Mouse (Mus musculus): Measurements from ENCODE around the gene Prkch. TPM values are rescaled to one million over a fixed set of nuclear protein-coding genes. Genes with fewer than 3 reads are reported as not detected.
A peak's percentile ranks its signal among the peaks of the same experiment; 100 is the strongest.

Gene Prkch
- polyA plus RNA-seq, 1 experiment from 2014 or later, result 7.7 TPM

DNA sequence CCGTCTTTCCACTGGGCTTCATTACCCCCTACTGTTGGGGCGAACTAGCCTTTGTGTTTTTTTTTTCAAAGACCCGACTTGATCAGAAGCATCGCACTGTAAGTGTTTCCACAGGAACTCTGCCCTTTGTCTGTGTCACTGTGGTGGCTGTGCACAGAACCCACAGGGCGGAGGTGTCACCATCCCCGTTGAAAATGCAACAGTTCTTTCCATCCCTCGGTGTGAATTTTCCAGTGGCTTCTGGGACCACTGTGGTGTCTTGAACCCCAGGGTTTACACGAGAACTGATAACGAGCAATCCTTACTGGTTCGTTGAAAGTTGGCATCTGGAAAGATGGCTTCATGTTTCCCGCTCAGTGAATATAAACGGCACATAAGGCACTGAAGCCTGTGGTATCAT is 20.2 kb downstream of the Prkch start:
- Histone ChIP-seq H3K4me3 (replicated peaks) (no peak overlapping the region), H3K9me3 (no peaks in the 10 kb centered on the region), H3K4me2 (replicated peaks) (no peak overlapping the region), H3K9ac (no peak overlapping the region), H3K4me1 (replicated peaks) (0 out of 2 replicates have a peak, but pooled peaks cover 4% of the 10 kb centered on the region), H3K27ac (no peak overlapping the region), H3K27me3 (replicated peaks) (no peaks in the 10 kb centered on the region), H3K36me3 (no peaks in the 10 kb centered on the region)
- ATAC-seq, result no peak
- 74% methylated on average over 12 of the region's 12 CpGs for WGBS

DNA sequence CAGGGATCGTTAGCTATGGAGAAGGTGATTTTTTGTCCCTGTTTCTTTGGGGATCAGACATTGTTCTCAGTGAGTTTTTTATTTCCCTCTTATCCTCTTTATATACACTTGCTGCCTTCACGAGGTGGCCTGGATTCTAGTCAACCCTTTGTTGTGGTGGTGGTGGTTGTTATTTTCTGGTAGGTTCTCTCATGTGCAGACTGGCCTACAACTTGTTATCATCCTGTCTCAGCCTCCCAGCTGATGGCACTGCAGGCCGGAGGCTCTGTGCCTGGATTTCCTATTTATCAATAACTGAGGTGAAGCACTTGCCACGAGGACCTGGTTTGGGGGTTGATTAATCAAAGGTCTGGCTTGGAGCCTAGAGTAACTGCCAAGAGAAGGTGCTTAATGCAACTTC is 20.6 kb downstream of the Prkch start:
- no peaks in the 10 kb centered on the region for H3K36me3 ChIP-seq
- H3K27ac ChIP-seq, result no peak overlapping the region
- 73% methylated on average over 4 of the region's 4 CpGs for WGBS
- H3K9ac ChIP-seq, result no peak overlapping the region
- no peak overlapping the region for H3K4me3 ChIP-seq (replicated peaks)
- H3K27me3 ChIP-seq (replicated peaks), result no peaks in the 10 kb centered on the region
- no peaks in the 10 kb centered on the region for H3K9me3 ChIP-seq
- H3K4me1 ChIP-seq (replicated peaks), result 0 out of 2 replicates have a peak, but pooled peaks cover 4% of the 10 kb centered on the region
- ATAC-seq, result no peak
- H3K4me2 ChIP-seq (replicated peaks), result no peak overlapping the region

DNA sequence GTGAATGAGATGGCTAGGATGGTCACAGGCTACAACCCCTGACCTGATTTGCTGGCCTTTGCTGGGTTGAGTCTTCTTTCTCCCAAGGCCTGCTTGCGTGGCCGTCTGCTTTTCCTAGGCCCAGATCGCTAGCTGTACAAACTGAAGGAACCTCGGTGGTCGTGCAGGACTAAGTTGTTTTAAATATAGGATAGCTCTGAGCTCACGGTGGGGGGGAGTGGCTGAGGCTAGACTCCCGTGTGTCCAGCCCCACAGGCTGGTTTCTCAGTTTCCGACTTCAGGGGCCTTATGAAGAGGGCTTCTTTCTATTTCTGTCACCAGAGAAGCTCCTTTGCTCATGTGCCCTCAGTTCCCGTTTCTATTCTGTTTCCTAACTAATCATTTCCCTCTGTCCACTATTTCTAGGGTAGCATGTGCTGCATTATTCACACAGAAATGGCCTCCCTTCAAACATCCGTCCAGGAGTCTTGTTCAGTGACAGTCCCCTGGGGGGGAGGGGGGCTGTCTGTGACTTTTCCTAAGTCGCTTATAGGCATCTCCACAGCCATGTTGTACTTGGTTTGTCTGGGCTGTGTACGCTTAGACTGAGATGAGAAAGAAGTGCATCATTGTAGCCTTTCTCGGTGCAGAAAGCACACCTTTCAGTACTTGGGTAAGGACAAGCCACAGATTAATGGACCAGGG is 22.9 kb downstream of the Prkch start:
- ATAC-seq, result no peak
- WGBS, result 52% methylated on average over 13 of the region's 13 CpGs
- H3K9me3 ChIP-seq, result no peaks in the 10 kb centered on the region
- no peak overlapping the region for H3K27ac ChIP-seq
- no peak overlapping the region for H3K4me2 ChIP-seq (replicated peaks)
- H3K4me3 ChIP-seq (replicated peaks), result no peak overlapping the region
- no peaks in the 10 kb centered on the region for H3K27me3 ChIP-seq (replicated peaks)
- H3K4me1 ChIP-seq (replicated peaks), result 0 out of 2 replicates have a peak, but pooled peaks cover 4% of the 10 kb centered on the region
- H3K9ac ChIP-seq, result no peak overlapping the region
- no peaks in the 10 kb centered on the region for H3K36me3 ChIP-seq

DNA sequence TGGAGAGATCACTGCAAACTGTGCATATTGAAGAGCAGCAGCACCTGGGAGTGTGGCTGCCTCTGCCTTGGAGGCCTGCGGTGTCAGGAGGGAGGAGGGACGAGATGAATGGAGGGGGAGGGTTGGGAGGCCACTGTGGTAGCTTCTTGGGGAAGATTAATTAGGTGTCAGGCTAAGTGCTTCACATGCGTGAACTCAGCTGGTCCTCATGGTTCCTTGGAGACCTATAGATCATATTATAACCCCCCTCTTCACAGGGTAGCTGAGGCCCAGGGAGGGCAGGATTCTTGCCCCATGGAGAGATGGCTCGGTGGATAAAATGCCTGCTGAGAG is 23.4 kb downstream of the Prkch start:
- Histone ChIP-seq H3K36me3 (no peaks in the 10 kb centered on the region), H3K27me3 (replicated peaks) (no peaks in the 10 kb centered on the region), H3K4me1 (replicated peaks) (0 out of 2 replicates have a peak, but pooled peaks cover 4% of the 10 kb centered on the region), H3K27ac (no peak overlapping the region), H3K9ac (no peak overlapping the region), H3K4me2 (replicated peaks) (no peak overlapping the region), H3K4me3 (replicated peaks) (no peak overlapping the region), H3K9me3 (no peaks in the 10 kb centered on the region)
- WGBS, result 19% methylated on average over 4 of the region's 4 CpGs
- ATAC-seq, result no peak

DNA sequence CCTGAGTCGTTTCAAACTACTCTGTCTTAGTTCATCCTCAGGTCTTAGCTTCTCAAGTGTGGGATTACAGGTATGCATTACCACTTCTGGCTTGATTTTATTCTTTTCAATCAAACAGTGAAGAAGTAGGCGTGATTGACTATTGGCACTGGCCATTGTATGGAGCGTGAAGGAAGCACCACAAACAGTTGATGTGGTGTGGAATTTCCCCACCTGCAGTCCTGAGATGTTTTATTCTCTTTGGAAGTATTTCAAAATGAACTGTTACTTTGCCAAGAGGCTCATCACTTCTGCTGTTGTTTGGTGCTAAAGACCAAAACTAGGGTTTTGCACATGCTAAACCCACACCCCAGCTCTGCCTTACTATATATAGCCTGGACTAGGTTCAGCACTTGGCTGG is 24.7 kb downstream of the Prkch start:
- WGBS, result 85% methylated on average over 3 of the region's 3 CpGs
- no peak for ATAC-seq

DNA sequence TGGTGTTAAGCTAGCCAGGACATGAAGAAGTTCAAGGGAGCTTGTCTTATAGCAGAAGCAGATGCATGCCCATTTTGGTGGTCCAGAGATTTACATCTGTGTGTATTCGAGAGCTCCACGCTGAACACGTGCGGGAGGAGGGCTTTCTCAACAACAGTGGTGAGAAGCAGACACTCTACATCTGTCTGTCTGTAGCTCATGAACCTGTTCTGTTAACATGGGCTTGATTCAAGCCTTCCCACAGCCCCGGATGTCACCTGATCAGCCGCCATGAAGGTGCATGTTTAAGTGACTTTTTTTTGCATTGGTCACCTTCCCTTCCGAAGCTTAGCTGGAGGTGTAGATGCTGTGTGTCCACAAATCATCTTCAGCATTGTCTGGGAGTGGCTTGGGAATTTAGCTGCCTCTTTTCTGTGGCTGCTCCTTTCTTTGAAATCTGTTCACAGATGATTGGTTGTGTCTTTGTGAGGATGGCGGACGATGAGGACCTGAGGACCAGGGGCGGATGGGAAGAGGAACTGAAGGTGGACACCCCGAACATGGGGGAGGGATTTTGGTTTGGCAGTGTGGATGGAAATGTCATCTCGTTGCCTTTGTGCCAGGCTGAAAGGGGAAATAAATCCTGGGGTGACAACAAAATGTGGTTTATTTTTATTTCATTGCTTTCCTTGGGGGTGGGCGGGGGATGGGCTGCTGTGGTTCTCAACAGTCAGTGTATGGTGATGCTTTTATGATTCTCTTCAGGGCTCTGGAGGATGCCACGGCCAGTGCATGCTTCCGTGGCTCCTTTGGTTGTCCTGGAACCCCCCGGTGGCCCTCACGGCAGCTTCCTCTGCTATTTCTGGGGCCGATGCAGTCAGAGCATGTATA is 25.3 kb downstream of the Prkch start:
- no peaks in the 10 kb centered on the region for H3K36me3 ChIP-seq
- ATAC-seq, result no peak
- WGBS, result 77% methylated on average over 18 of the region's 18 CpGs
- no peak overlapping the region for H3K27ac ChIP-seq
- H3K9me3 ChIP-seq, result no peaks in the 10 kb centered on the region
- no peak overlapping the region for H3K4me2 ChIP-seq (replicated peaks)
- H3K27me3 ChIP-seq (replicated peaks), result no peaks in the 10 kb centered on the region
- H3K4me3 ChIP-seq (replicated peaks), result no peak overlapping the region
- H3K9ac ChIP-seq, result no peak overlapping the region
- H3K4me1 ChIP-seq (replicated peaks), result 0 out of 2 replicates have a peak, but pooled peaks cover 4% of the 10 kb centered on the region

More for the DNA sequence above, 24.7 kb downstream of the Prkch start:
- Histone ChIP-seq H3K27ac (no peak overlapping the region), H3K4me1 (replicated peaks) (0 out of 2 replicates have a peak, but pooled peaks cover 4% of the 10 kb centered on the region), H3K27me3 (replicated peaks) (no peaks in the 10 kb centered on the region), H3K4me2 (replicated peaks) (no peak overlapping the region), H3K9me3 (no peaks in the 10 kb centered on the region), H3K9ac (no peak overlapping the region), H3K36me3 (no peaks in the 10 kb centered on the region), H3K4me3 (replicated peaks) (no peak overlapping the region)

DNA sequence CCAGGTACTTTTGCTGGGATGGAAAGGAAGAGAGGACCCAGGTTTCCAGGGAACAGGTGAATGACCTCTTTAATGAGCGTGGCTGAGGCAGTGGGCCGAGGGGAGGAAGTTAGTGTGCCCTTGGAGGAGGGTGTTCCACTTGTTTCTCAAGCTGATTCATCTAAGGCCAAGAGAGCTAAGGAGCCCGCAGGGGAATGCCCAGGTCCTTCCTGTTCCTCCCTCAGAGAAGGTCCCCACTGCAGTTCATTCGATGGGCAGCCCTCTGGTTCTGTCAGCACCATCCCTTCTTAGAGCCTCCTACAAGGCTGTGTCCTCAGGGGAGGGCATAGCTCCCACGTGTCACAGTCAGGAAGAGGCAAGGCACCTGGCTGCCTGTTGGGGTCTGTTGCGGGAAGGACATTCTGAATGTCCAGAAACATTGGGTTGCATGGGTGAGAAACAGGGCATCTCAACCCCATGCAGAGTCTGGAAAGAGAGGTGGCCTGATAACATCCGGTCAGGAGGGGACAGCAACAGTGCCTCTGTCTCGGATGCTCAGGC is 26.3 kb downstream of the Prkch start:
- H3K9me3 ChIP-seq, result no peaks in the 10 kb centered on the region
- 80% methylated on average over 8 of the region's 8 CpGs for WGBS
- ATAC-seq, result no peak
- H3K27ac ChIP-seq, result no peak overlapping the region
- H3K4me2 ChIP-seq (replicated peaks), result no peak overlapping the region
- H3K4me3 ChIP-seq (replicated peaks), result no peak overlapping the region
- H3K36me3 ChIP-seq, result no peaks in the 10 kb centered on the region
- no peaks in the 10 kb centered on the region for H3K27me3 ChIP-seq (replicated peaks)
- 0 out of 2 replicates have a peak, but pooled peaks cover 4% of the 10 kb centered on the region for H3K4me1 ChIP-seq (replicated peaks)
- H3K9ac ChIP-seq, result no peak overlapping the region

DNA sequence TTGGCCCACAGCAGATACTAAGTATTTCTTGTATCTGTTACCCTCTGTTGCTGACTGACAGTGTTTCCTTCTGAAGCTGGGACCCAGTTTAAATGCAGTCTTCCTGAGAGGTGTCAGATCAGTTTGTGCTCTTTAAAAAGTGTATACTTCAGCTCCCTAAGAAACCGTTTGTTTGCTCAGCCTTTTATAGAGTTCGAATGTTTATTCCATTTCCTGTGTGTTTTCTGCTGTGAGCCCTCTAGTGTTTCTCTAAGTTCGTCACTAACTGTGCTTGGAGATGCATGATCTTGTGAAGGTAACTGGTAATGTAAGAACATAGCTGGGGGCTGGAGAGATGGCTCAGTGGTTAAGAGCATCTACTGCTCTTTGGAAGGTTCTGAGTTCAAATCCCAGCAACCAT is 27.1 kb downstream of the Prkch start:
- H3K4me1 ChIP-seq (replicated peaks), result 0 out of 2 replicates have a peak, but pooled peaks cover 6% of the 10 kb centered on the region
- no peaks in the 10 kb centered on the region for H3K27me3 ChIP-seq (replicated peaks)
- H3K27ac ChIP-seq, result no peak overlapping the region
- no peak overlapping the region for H3K9ac ChIP-seq
- H3K4me3 ChIP-seq (replicated peaks), result no peak overlapping the region
- no peaks in the 10 kb centered on the region for H3K9me3 ChIP-seq
- no peak overlapping the region for H3K4me2 ChIP-seq (replicated peaks)
- no peaks in the 10 kb centered on the region for H3K36me3 ChIP-seq
- WGBS, result 52% methylated on average over 3 of the region's 3 CpGs
- no peak for ATAC-seq

DNA sequence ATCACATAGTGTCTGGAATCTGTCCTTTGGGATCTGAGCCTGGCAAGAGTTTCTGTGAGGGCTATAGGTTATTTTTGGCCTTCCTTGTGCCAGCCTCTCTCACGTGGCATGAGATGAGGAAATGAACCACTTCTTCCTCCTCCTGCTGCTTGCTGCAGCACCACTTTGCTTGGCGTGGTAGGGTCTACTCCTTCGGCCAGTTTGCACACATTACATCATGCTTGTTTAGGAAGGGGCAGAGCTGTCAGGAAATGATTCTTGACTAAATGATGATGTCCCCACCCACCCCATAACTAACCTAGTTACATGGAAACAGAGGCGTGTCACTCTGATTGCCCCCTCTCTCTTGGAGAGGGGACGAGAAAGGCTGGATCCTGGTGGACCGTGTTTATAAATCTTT is 28.6 kb downstream of the Prkch start:
- Histone ChIP-seq H3K27me3 (replicated peaks) (no peaks in the 10 kb centered on the region), H3K4me2 (replicated peaks) (no peak overlapping the region), H3K4me3 (replicated peaks) (no peak overlapping the region), H3K4me1 (replicated peaks) (0 out of 2 replicates have a peak, but pooled peaks cover 2% of the 10 kb centered on the region), H3K36me3 (no peaks in the 10 kb centered on the region), H3K9ac (no peak overlapping the region), H3K9me3 (no peaks in the 10 kb centered on the region), H3K27ac (no peak overlapping the region)
- no peak for ATAC-seq
- WGBS, result 60% methylated on average over 6 of the region's 6 CpGs

DNA sequence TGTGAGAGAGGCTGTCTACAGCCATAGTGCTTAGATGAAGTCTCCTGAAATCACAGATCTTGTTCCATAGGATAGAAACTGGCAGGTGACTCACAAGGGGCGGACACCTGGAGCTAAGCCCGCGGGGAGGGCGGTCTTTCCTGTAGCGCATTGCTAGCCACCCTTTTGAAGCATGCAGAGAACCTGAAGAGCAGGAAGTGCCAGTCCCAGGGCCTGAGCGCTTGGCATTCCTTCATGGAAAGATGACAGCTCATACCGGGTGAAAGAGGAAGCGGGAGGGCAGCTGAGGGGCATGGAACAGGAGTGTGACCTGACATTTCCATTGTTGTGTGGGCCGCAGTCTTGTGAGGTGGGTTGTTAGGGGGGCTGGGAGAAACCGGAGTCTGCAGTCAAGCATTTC is 33.1 kb downstream of the Prkch start:
- 36% methylated on average over 10 of the region's 10 CpGs for WGBS
- Histone ChIP-seq H3K27me3 (replicated peaks) (no peaks in the 10 kb centered on the region), H3K4me1 (replicated peaks) (0 out of 2 replicates have a peak, but pooled peaks cover 2% of the 10 kb centered on the region), H3K4me3 (replicated peaks) (no peak overlapping the region), H3K4me2 (replicated peaks) (peak overlapping the region; percentile 34), H3K36me3 (no peaks in the 10 kb centered on the region), H3K9ac (no peak overlapping the region), H3K27ac (no peak overlapping the region), H3K9me3 (no peaks in the 10 kb centered on the region)
- ATAC-seq, result peak; percentile 96

DNA sequence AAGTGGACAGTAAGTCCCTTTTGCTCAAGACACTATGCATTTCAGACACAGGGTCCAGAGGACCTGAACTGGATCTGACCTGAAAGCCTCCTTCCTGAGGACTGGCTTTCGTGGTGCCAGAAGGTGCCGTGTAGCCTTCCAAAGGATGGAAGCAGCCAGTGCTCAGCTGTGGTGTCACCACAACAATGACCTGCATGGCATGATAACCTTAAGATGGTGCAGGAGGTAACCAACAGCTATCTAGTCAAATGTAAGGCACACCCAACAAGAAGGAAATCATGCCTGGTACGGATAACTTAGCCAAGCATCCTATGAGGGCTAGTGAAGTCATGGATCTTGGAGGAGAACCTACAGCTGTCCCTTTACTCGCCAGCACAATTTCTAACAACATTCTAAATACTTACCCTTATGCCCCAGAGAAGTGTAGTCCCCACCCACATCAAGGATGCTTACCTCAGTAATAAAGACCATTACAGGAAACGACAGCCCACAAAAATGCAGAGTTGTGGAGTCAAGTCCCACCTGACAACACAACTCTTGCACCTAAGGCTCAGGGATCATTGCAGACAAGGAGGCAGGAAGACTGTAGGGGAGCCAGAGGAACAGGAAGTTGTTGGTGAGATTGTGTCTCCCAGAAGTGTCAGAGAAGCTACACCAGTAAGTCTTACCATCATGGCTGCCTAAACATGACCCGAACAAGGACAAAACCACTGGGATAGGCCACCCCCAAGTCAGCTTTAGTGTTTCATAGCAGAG is 40.9 kb downstream of the Prkch start:
- no peaks in the 10 kb centered on the region for H3K27me3 ChIP-seq (replicated peaks)
- no peaks in the 10 kb centered on the region for H3K4me1 ChIP-seq (replicated peaks)
- 91% methylated on average over 6 of the region's 6 CpGs for WGBS
- no peak overlapping the region for H3K27ac ChIP-seq
- H3K9ac ChIP-seq, result no peak overlapping the region
- no peak overlapping the region for H3K4me2 ChIP-seq (replicated peaks)
- no peaks in the 10 kb centered on the region for H3K9me3 ChIP-seq
- no peak overlapping the region for H3K4me3 ChIP-seq (replicated peaks)
- ATAC-seq, result no peak
- no peaks in the 10 kb centered on the region for H3K36me3 ChIP-seq

DNA sequence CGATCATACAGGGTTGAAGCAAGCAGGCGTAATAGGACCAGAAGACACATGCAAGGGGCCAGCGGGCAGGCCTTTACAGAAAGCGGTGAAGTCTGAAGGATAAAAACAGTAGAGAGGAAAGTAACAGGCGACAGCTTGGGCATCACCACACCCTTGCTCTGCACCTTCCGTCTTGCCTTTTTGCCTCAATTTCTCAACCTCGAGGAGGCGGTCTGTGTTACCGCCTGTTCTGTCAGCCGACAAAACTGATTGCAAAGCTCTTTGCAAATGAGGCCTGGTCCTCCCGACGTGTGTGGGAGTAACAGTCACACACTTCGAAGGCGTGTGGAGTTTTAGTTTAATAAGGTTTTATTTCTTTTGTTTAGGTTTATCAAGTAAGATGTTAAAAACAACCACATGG is 43.3 kb downstream of the Prkch start:
- Histone ChIP-seq H3K27ac (no peak overlapping the region), H3K4me3 (replicated peaks) (no peak overlapping the region), H3K9me3 (no peaks in the 10 kb centered on the region), H3K4me1 (replicated peaks) (0 out of 2 replicates have a peak, but pooled peaks cover under 1% of the 10 kb centered on the region), H3K9ac (no peak overlapping the region), H3K4me2 (replicated peaks) (no peak overlapping the region), H3K27me3 (replicated peaks) (no peaks in the 10 kb centered on the region), H3K36me3 (no peaks in the 10 kb centered on the region)
- 86% methylated on average over 14 of the region's 14 CpGs for WGBS
- no peak for ATAC-seq
